Mouse (Mus musculus) midbrain, embryonic 10.5 days (tissue): ENCODE results near the gene 1700029F12Rik. TPM values are rescaled to one million over a fixed set of nuclear protein-coding genes. Genes with fewer than 3 reads are reported as not detected.
A peak's percentile ranks its signal among the peaks of the same experiment; 100 is the strongest.

Experiments
- DNase-seq: peaks from one replicate; pipeline ENCODE4 v3.0.0-alpha.2; 2017; ENCODE audit warnings: low spot score
- H3K27ac ChIP-seq: fragments of 300-500 bp; sonication (generic); replicated peaks from 2 replicates; pipeline ENCODE4 v1.5.1; 2016; ENCODE audit warnings: mild to moderate bottlenecking
- H3K27me3 ChIP-seq: fragments of 300-500 bp; sonication (generic); 2 replicates; pipeline ENCODE4 v1.6.1; 2016; ENCODE audit warnings: low read depth, mild to moderate bottlenecking; ENCODE audit not compliant: poor library complexity, severe bottlenecking
- H3K36me3 ChIP-seq: fragments of 300-500 bp; sonication (generic); 2 replicates; pipeline ENCODE4 v1.6.1; 2016; ENCODE audit warnings: mild to moderate bottlenecking, moderate library complexity
- H3K4me1 ChIP-seq: fragments of 300-500 bp; sonication (generic); 2 replicates; pipeline ENCODE4 v1.6.1; 2016
- H3K4me3 ChIP-seq: fragments of 300-500 bp; sonication (generic); 2 replicates; pipeline ENCODE4 v1.5.1; 2016; ENCODE audit warnings: mild to moderate bottlenecking, moderate library complexity
- H3K9me3 ChIP-seq: fragments of 300-500 bp; sonication (generic); replicated peaks from 2 replicates; pipeline ENCODE4 v1.6.1; 2016; ENCODE audit warnings: mild to moderate bottlenecking
- WGBS: fragments of 180-500 bp; shearing (Covaris S2); methylation state at CpG from one replicate; pipeline ENCODE4 v1.1.7; 2016; 5-methylcytosine and 5-hydroxymethylcytosine counted together
- polyA plus RNA-seq: library from polyadenylated mRNA; unstranded; fragments of >200 nt; fragmentation: Nextera tagmentation; extraction: Ambion mirVana; gene quantifications from 2 replicates; pipeline ENCODE4 v1.2.1, GENCODE M21; 2016

The 1700029F12Rik gene
- polyA plus RNA-seq, 1 experiment from 2014 or later = not detected

DNA sequence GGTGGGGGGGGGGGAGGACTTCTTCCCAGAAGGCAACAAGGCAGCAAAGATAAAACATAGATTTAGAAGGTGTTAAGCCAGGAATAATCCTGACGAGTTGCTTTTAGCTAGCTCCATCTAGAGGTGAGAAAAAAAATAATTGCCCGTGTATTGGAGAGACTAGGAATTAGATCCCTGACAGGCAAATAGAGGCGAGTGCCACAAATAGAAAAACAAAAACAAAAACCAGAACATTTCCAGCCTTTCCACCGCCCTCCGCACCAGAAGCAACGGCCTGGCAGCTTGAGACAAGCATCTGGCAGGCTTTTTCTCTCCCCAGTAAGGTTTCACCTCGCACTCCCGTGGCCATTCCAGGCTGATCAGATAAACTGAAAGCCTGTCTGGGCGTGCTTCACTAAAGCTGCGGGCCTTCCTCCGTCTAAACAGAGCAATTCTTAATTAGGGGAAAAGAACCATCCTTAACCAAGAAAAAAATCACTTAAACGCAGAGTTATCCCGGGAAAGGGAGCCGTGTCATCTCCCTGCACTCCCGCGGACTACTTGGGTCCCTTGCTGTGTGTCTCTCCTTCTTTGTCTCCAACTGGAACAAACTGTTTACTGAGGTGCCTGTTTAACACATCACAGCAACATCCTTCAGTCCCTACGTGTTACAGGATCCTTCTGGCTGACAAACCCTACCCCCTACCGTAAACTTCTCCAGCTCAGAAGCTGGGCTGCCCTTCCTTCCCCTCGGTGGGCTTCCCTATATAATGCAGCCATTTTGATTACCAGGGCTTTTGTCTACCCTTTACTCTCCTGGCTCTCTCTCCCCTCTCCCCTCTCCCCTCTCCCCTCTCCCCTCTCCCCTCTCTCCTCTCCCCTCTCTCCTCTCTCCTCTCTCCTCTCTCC lies 25.7 kb downstream of the 1700029F12Rik start:
- WGBS = 4% methylated on average over 19 of the region's 19 CpGs
- peak overlapping the region; percentile 58 for H3K4me3 ChIP-seq
- H3K4me1 ChIP-seq = peaks cover 21% of the 10 kb centered on the region; the same call in 1 of the 2 replicates
- peak overlapping the region; percentile 82 for H3K27ac ChIP-seq
- peaks cover 4% of the 10 kb centered on the region for H3K27me3 ChIP-seq
- no peaks in the 10 kb centered on the region for H3K9me3 ChIP-seq
- peak; percentile 63 for DNase-seq
- H3K36me3 ChIP-seq = no peaks in the 10 kb centered on the region

GRCm38 (mm10) chr13:97007501-97008265 lies 26.5 kb downstream of the 1700029F12Rik start:
- WGBS = 3% methylated on average over 20 of the region's 21 CpGs
- H3K27me3 ChIP-seq = peaks cover 4% of the 10 kb centered on the region
- H3K4me3 ChIP-seq = peak overlapping the region; percentile 58
- DNase-seq = peak; percentile 34
- H3K27ac ChIP-seq = peak overlapping the region; percentile 82
- H3K4me1 ChIP-seq = peaks cover 21% of the 10 kb centered on the region; the same call in 1 of the 2 replicates
- H3K36me3 ChIP-seq = no peaks in the 10 kb centered on the region
- no peaks in the 10 kb centered on the region for H3K9me3 ChIP-seq

DNA sequence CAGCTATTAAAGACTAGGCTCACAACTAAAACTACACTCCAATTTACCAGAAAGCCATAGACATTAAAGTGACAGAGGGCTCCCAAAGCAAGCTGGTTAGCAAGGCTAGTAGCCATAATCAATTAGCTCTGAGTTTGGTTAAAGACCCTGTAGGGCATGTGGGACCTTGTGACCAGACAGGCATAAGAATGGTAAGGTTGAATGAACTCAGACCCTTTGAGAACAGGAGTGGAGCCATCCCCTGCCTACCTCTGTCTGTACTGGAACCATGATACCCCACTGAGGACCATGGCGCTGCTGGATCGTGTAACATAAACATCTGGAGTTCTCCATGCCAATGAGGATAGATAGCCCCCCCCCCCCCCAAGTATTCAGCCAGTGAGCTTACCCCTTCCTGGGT lies 27.4 kb downstream of the 1700029F12Rik start:
- H3K36me3 ChIP-seq = no peaks in the 10 kb centered on the region
- H3K9me3 ChIP-seq = no peaks in the 10 kb centered on the region
- 49% methylated on average over 2 of the region's 2 CpGs for WGBS
- DNase-seq = no peak
- no peak overlapping the region for H3K27ac ChIP-seq
- H3K27me3 ChIP-seq = peaks cover 4% of the 10 kb centered on the region
- H3K4me1 ChIP-seq = peaks cover 21% of the 10 kb centered on the region; the same call in 1 of the 2 replicates
- peak overlapping the region; percentile 58; the same call in 1 of the 2 replicates for H3K4me3 ChIP-seq

GRCm38 (mm10) chr13:96997080-96997479 lies 37.1 kb downstream of the 1700029F12Rik start:
- Histone ChIP-seq H3K9me3 (no peaks in the 10 kb centered on the region), H3K27me3 (no peaks in the 10 kb centered on the region), H3K27ac (no peak overlapping the region), H3K36me3 (no peaks in the 10 kb centered on the region), H3K4me1 (peaks cover 7% of the 10 kb centered on the region), H3K4me3 (no peak overlapping the region)
- 86% methylated on average over 1 of the region's 1 CpGs for WGBS
- DNase-seq = no peak

GRCm38 (mm10) chr13:96995243-96995642 lies 38.9 kb downstream of the 1700029F12Rik start:
- no peak overlapping the region for H3K4me3 ChIP-seq
- H3K9me3 ChIP-seq = no peaks in the 10 kb centered on the region
- peaks cover 7% of the 10 kb centered on the region for H3K4me1 ChIP-seq
- WGBS = 80% methylated on average over 5 of the region's 5 CpGs
- no peak for DNase-seq
- no peaks in the 10 kb centered on the region for H3K27me3 ChIP-seq
- H3K27ac ChIP-seq = no peak overlapping the region
- no peaks in the 10 kb centered on the region for H3K36me3 ChIP-seq

DNA sequence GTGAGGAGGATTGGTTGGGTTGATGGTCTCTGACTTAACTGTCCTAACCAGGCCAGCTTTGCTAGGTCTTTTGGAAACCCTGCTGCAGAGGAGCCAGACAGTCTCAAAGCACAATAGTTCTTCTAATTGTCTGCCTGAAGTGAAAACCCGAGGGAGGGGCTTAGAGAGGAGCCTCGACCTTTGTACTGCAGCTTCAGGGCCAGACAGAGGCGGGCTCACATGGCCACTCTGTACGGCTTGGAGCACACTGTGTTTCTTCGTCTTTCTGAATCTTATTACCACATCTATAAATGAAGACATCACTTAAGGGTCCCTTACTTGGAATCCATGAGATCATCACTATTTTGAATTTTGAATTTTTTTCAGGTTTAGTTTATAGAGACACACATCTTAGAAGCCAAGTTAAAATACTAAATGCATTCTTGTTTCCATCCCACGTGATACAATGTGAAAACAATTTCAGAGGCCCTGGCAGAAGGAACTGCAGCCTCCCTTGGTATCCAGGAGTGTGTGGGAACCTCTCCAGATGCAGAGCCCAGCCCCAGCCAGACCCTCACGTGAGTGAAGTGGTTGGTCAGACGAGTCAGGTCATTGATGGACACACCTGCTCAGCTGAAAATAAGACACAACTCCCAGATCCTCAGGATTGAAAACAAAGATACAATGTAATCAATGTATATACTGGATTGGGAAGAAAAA lies 40.7 kb downstream of the 1700029F12Rik start:
- no peak for DNase-seq
- WGBS = 37% methylated on average over 8 of the region's 8 CpGs
- no peak overlapping the region for H3K27ac ChIP-seq
- no peak overlapping the region for H3K4me3 ChIP-seq
- no peaks in the 10 kb centered on the region for H3K36me3 ChIP-seq
- H3K27me3 ChIP-seq = no peaks in the 10 kb centered on the region
- H3K4me1 ChIP-seq = peaks cover 7% of the 10 kb centered on the region
- no peaks in the 10 kb centered on the region for H3K9me3 ChIP-seq

DNA sequence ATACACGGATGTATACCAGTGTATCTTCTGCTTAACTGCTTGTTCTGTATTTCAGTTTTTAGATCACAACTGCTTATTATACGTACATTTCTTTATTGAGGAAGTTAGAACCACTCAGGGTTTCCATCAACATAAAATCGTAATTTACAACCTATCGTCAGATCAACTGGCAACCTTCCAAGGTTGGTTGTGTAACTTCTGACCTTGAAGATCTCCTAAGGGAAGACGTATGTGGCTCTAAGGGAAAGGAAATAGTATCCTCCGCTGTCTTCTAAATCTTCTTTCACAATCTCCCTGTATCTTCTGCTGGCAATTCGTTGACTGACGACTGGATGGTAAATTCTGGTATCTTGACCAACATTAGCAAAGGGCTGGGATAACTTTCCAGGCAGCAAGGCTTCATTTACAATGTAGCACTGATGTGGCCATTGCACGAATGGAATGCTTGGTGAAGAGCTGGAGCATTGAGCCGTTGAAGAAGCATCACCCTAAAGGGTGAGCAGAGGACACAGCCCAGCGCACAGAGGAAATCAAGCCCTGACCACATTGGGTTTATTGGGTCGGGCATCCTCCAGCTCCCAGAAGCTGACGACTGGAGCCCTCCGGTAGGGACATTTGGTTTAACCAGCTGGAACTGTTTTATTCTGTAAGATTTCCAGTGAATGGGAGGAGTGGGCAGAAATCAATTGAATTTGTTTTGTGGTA lies 43.4 kb downstream of the 1700029F12Rik start:
- 84% methylated on average over 14 of the region's 14 CpGs for WGBS
- H3K9me3 ChIP-seq = no peaks in the 10 kb centered on the region

DNA sequence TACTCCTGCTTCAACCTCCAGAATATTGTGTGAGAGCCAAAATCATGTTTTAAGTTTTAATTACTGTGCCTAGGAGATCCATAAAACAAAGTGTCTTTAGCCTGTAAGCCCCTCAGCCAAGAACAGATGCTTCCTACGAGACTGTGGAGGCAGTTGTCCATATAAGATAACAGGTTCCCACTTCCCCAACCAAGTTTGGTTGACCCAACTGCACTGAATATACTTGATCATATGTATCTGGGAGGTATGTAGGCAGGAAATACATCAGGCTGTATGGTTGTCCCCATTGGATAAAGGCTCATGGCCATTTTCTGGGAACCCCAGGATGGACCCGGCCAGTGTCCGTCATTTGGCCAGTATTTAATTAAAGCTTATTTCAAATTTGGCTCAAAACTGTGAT lies 44.1 kb downstream of the 1700029F12Rik start:
- DNase-seq = no peak
- H3K9me3 ChIP-seq = no peaks in the 10 kb centered on the region
- H3K36me3 ChIP-seq = no peaks in the 10 kb centered on the region
- H3K27me3 ChIP-seq = no peaks in the 10 kb centered on the region
- 94% methylated on average over 3 of the region's 3 CpGs for WGBS
- H3K4me3 ChIP-seq = no peak overlapping the region
- no peak overlapping the region for H3K27ac ChIP-seq
- peaks cover 7% of the 10 kb centered on the region for H3K4me1 ChIP-seq

More for the DNA sequence above, 43.4 kb downstream of the 1700029F12Rik start:
- Histone ChIP-seq H3K36me3 (no peaks in the 10 kb centered on the region), H3K27me3 (no peaks in the 10 kb centered on the region), H3K4me1 (peaks cover 7% of the 10 kb centered on the region), H3K27ac (no peak overlapping the region), H3K4me3 (no peak overlapping the region)
- no peak for DNase-seq

- H3K27me3 ChIP-seq = no peaks in the 10 kb centered on the region
- H3K4me1 ChIP-seq = peaks cover 7% of the 10 kb centered on the region
- WGBS = 94% methylated on average over 16 of the region's 16 CpGs
- no peaks in the 10 kb centered on the region for H3K36me3 ChIP-seq
- H3K27ac ChIP-seq = no peak overlapping the region
- no peak for DNase-seq
- no peaks in the 10 kb centered on the region for H3K9me3 ChIP-seq
- H3K4me3 ChIP-seq = no peak overlapping the region
These were observed 45.0 kb downstream of the 1700029F12Rik start for GRCm38 (mm10) chr13:96989129-96989528.

GRCm38 (mm10) chr13:96985599-96986275 lies 48.4 kb downstream of the 1700029F12Rik start:
- Histone ChIP-seq H3K9me3 (no peaks in the 10 kb centered on the region), H3K27ac (no peak overlapping the region), H3K27me3 (no peaks in the 10 kb centered on the region), H3K36me3 (no peaks in the 10 kb centered on the region), H3K4me1 (peaks cover 10% of the 10 kb centered on the region; the same call in 1 of the 2 replicates), H3K4me3 (no peak overlapping the region)
- WGBS = 74% methylated on average over 12 of the region's 12 CpGs
- DNase-seq = no peak

- no peak for DNase-seq
- 82% methylated on average over 5 of the region's 5 CpGs for whole genome bisulfite sequencing
- no peaks in the 10 kb centered on the region for H3K27me3 ChIP-seq
- no peaks in the 10 kb centered on the region for H3K9me3 ChIP-seq
- H3K4me3 ChIP-seq = no peak overlapping the region
- no peaks in the 10 kb centered on the region for H3K36me3 ChIP-seq
- no peak overlapping the region for H3K27ac ChIP-seq
- peaks cover 10% of the 10 kb centered on the region; the same call in 1 of the 2 replicates for H3K4me1 ChIP-seq
These were observed 49.5 kb downstream of the 1700029F12Rik start for GRCm38 (mm10) chr13:96984688-96985087.
